Mouse (Mus musculus) B cell, adult (primary cell): Measurements from ENCODE around the gene Mrpl14. TPM values are rescaled to one million over a fixed set of nuclear protein-coding genes. Genes with fewer than 3 reads are reported as not detected.

Experiments used
- total RNA-seq: library from RNA; stranded (reverse); gene quantifications from 4 replicates; pipeline ENCODE4 v1.2.4, GENCODE M21; 2023; ENCODE audit not compliant: inconsistent age

Gene Mrpl14
- 26.2 to 32.3 TPM (median 28.8 TPM) in 4 replicates for total RNA-seq

GRCm38 (mm10) chr17:45686093-45686619 lies at the start of gene Mrpl14:
Gene Mrpl14, plus strand, starts transcription at chr17:45686322.

GRCm38 (mm10) chr17:45659225-45659624 lies 26.9 kb upstream of the Mrpl14 start, which contains the start of gene Capn11:
Gene Capn11, minus strand, starts transcription at chr17:45659325.

GRCm38 (mm10) chr17:45686716-45687115 lies 594 bp downstream of the Mrpl14 start, which contains the start of gene Tmem63b:
Gene Tmem63b, minus strand, starts transcription at chr17:45686905.

DNA sequence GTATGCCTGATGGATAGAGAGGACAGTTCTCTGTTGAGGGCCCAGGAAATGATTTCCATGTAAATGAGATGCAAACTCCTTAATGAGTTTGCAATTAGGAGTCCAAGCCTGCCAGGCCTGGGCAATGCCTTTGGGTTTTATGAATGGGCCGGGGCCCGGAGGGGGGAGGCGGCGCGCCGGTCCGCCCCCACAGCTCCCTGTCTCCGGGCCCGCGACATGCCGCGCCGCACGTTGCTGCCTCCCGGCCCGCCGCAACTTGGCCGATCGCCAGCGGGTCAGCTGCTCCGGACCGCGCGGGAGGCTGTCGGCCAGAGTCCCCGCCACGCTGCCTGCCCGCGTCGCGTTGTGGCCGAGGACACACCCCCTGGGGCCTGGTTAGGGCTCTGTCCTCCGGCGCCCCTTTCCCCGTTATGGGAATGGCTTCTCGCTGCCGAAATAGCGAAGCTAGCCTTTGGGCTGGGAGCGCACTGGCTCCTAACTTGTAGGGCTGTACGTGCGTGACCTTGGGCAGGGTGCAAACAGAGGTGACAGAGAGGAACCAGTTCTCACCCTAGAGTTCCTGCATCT lies 47.7 kb downstream of the Mrpl14 start, which contains the start of gene 1600014C23Rik:
Gene 1600014C23Rik (minus strand): TSS at position 110 of the 567 bp plus-strand sequence.

Other genes with a start within 250 kb of the Mrpl14 start
- gene Spats1, start 210.9 kb upstream of the Mrpl14 start, total RNA-seq: not detected in 4 replicates
- 13.8 to 18.5 TPM (median 17.9 TPM) in 4 replicates for gene Aars2, start 179.5 kb upstream of the Mrpl14 start, total RNA-seq
- gene Tcte1, start 162.9 kb upstream of the Mrpl14 start, total RNA-seq: not detected in 4 replicates
- 0.16 to 0.80 TPM (median 0.47 TPM) in 4 replicates for gene Tmem151b, start 136.6 kb upstream of the Mrpl14 start, total RNA-seq
- 151 to 160 TPM (median 154 TPM) in 4 replicates for gene Nfkbie, start 130.6 kb upstream of the Mrpl14 start, total RNA-seq
- 50.3 to 70.4 TPM (median 57.4 TPM) in 4 replicates for gene Slc35b2, start 122.4 kb upstream of the Mrpl14 start, total RNA-seq
- 1,056 to 1,151 TPM (median 1,099 TPM) in 4 replicates for gene Hsp90ab1, start 113.1 kb upstream of the Mrpl14 start, total RNA-seq
- 22.9 to 26.3 TPM (median 25.1 TPM) in 4 replicates for gene Slc29a1, start 86.7 kb upstream of the Mrpl14 start, total RNA-seq
- gene Mymx, start 84.2 kb upstream of the Mrpl14 start, total RNA-seq: not detected in 4 replicates
- gene Capn11, start 27.0 kb upstream of the Mrpl14 start, total RNA-seq: 1.5 to 3.8 TPM (median 2.1 TPM) in 4 replicates
- gene Tmem63b, start 583 bp downstream of the Mrpl14 start, total RNA-seq: 25.9 to 36.5 TPM (median 29.4 TPM) in 4 replicates
- not detected in 4 replicates for gene 1600014C23Rik, start 47.5 kb downstream of the Mrpl14 start, total RNA-seq